Mouse (Mus musculus): ENCODE results near the gene Misp. TPM values are rescaled to one million over a fixed set of nuclear protein-coding genes. Genes with fewer than 3 reads are reported as not detected.

Gene Misp
- polyA plus RNA-seq, 1 experiment = 0.41 TPM

GRCm38 (mm10) chr10:79797326-79797725 lies 23.5 kb upstream of the Misp start:
- WGBS = 30% methylated on average over 15 of the region's 15 CpGs
- Histone ChIP-seq H3K27me3 (ENCODE audit: control insufficient read depth, insufficient read depth, low read length) (no peaks in the 10 kb centered on the region), H3K4me1 (ENCODE audit: control insufficient read depth, insufficient read depth, low read length) (peaks cover 28% of the 10 kb centered on the region), H3K27ac (ENCODE audit: insufficient read depth, low read length) (no peak overlapping the region), H3K4me3 (replicated peaks; ENCODE audit: insufficient read depth, low read depth, low read length) (no peak overlapping the region)
- no peak for TF ChIP-seq POLR2A (IDR thresholded peaks at IDR 0.05; ENCODE audit: borderline replicate concordance, insufficient read depth, low read length)
- no peak for TF ChIP-seq CTCF (IDR thresholded peaks at IDR 0.05; ENCODE audit: borderline replicate concordance, insufficient read depth, low read depth, low read length)
- DNase-seq = no peak

- no peak overlapping the region for H3K4me3 ChIP-seq (replicated peaks; ENCODE audit: insufficient read depth, low read depth, low read length)
- H3K27me3 ChIP-seq (ENCODE audit: control insufficient read depth, insufficient read depth, low read length) = no peaks in the 10 kb centered on the region
- TF ChIP-seq POLR2A (IDR thresholded peaks at IDR 0.05; ENCODE audit: borderline replicate concordance, insufficient read depth, low read length) = no peak
- TF ChIP-seq CTCF (IDR thresholded peaks at IDR 0.05; ENCODE audit: borderline replicate concordance, insufficient read depth, low read depth, low read length) = no peak
- peaks cover 29% of the 10 kb centered on the region for H3K4me1 ChIP-seq (ENCODE audit: control insufficient read depth, insufficient read depth, low read length)
- WGBS = 93% methylated on average over 12 of the region's 12 CpGs
- no peak overlapping the region for H3K27ac ChIP-seq (ENCODE audit: insufficient read depth, low read length)
- no peak for DNase-seq
Measured at GRCm38 (mm10) chr10:79798289-79798928, 22.4 kb upstream of the Misp start.

- DNase-seq = no peak
- Histone ChIP-seq H3K27me3 (ENCODE audit: control insufficient read depth, insufficient read depth, low read length) (no peaks in the 10 kb centered on the region), H3K27ac (ENCODE audit: insufficient read depth, low read length) (no peak overlapping the region; the same call in 1 of the 2 replicates), H3K4me3 (replicated peaks; ENCODE audit: insufficient read depth, low read depth, low read length) (no peak overlapping the region), H3K4me1 (ENCODE audit: control insufficient read depth, insufficient read depth, low read length) (peaks cover 40% of the 10 kb centered on the region)
- 24% methylated on average over 11 of the region's 11 CpGs for WGBS
- TF ChIP-seq POLR2A (IDR thresholded peaks at IDR 0.05; ENCODE audit: borderline replicate concordance, insufficient read depth, low read length) (no peak), CTCF (IDR thresholded peaks at IDR 0.05; ENCODE audit: borderline replicate concordance, insufficient read depth, low read depth, low read length) (no peak)
Measured at GRCm38 (mm10) chr10:79800508-79800907, 20.3 kb upstream of the Misp start.

DNA sequence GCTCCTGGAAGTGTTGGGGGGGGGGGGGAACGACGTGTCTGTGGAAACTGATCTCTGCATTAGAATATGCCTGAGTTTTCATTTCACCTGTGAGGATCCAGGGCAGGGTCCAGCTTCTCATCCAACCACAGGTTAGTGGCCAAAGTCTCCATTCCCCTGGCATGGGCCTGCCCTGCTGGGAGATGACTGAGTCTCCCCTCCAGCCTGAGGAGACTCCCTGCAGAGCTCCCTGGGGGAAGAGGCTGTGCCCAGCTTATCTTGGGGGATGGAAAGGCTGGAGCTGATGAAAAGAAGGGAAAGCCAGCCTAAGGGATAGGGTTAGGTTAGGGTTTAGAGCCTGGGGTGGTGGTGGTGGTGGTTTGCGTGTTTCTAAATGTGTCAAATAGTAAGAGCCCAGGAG lies 19.0 kb upstream of the Misp start:
- Histone ChIP-seq H3K4me1 (ENCODE audit: control insufficient read depth, insufficient read depth, low read length) (peaks cover 52% of the 10 kb centered on the region), H3K27me3 (ENCODE audit: control insufficient read depth, insufficient read depth, low read length) (no peaks in the 10 kb centered on the region)
- 30% methylated on average over 3 of the region's 3 CpGs for WGBS

DNA sequence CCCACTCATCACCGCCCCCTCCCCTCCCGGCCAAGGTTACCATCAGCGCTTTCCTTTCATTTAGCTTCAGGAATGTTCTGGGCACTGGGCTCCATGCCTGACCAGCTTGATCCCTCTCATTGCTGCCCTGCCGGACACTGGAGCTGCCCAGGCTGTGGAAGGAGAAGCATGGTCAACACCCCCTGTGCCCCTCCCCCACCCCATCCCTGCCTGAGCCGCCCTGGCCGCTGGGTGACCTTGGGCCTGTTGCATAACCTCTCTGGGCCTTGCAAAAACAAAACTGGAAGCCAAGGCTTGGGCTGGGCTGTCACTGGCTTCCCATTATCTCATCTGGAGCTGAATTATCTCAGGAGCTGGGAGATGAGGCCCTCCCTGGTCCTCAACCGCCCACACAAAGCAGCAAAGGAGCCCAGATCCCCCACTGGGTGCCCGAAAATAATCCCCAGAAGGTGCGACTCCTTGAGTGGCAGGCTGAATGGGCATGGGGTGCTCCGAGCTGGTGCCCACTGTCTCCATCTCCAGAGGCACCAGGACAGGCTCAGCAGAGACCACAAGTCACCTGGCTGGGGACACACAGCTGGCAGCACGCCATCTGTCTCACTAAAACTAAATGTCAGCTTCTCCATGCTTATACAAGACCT lies 18.3 kb upstream of the Misp start:
- WGBS = 21% methylated on average over 11 of the region's 11 CpGs
- peak; percentile 47 to 52 for DNase-seq
- Histone ChIP-seq H3K4me1 (ENCODE audit: control insufficient read depth, insufficient read depth, low read length) (peaks cover 58% of the 10 kb centered on the region), H3K27me3 (ENCODE audit: control insufficient read depth, insufficient read depth, low read length) (no peaks in the 10 kb centered on the region), H3K4me3 (replicated peaks; ENCODE audit: insufficient read depth, low read depth, low read length) (no peak overlapping the region), H3K27ac (ENCODE audit: insufficient read depth, low read length) (peak overlapping the region; percentile 49)
- TF ChIP-seq CTCF (IDR thresholded peaks at IDR 0.05; ENCODE audit: borderline replicate concordance, insufficient read depth, low read depth, low read length) (no peak), POLR2A (IDR thresholded peaks at IDR 0.05; ENCODE audit: borderline replicate concordance, insufficient read depth, low read length) (no peak)

More for the DNA sequence above, 19.0 kb upstream of the Misp start:
- DNase-seq = no peak
- H3K4me3 ChIP-seq (replicated peaks; ENCODE audit: insufficient read depth, low read depth, low read length) = no peak overlapping the region
- TF ChIP-seq POLR2A (IDR thresholded peaks at IDR 0.05; ENCODE audit: borderline replicate concordance, insufficient read depth, low read length) (no peak), CTCF (IDR thresholded peaks at IDR 0.05; ENCODE audit: borderline replicate concordance, insufficient read depth, low read depth, low read length) (no peak)
- H3K27ac ChIP-seq (ENCODE audit: insufficient read depth, low read length) = peak overlapping the region; percentile 49

DNA sequence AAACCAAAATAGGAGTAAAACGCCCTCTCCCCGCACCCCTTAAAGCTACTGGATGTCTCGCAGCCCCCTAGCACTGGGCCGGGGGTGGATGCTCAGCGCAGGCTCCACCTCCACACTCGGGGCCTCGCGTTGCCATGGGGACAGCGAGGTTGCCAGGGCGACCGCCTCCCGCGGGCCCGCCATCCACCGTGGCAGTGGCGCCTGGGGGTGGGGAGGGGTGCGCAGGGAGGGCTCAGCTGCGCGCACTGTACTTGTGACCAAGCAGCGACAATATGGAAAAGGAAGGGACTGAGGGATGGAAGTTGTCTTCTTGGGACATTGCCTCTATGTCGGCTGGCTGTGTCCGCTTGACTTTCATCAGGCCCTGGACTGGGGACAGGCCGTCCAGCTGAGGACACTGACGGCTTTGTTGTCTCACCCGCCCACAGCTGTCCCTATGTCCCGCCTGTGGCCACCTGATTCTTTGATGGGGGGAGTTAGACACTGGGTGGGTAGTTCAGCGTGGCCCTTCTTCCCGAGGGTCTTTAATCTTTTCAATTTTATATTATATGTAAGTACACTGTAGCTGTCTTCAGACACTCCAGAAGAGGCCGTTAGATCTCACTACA lies 17.0 kb upstream of the Misp start:
- Histone ChIP-seq H3K4me3 (replicated peaks; ENCODE audit: insufficient read depth, low read depth, low read length) (peak overlapping the region; percentile 11), H3K27ac (ENCODE audit: insufficient read depth, low read length) (peak overlapping the region; percentile 66; the same call in 1 of the 2 replicates), H3K27me3 (ENCODE audit: control insufficient read depth, insufficient read depth, low read length) (no peaks in the 10 kb centered on the region), H3K4me1 (ENCODE audit: control insufficient read depth, insufficient read depth, low read length) (peaks cover 68% of the 10 kb centered on the region)
- peak; percentile 70 for DNase-seq
- TF ChIP-seq CTCF (IDR thresholded peaks at IDR 0.05; ENCODE audit: borderline replicate concordance, insufficient read depth, low read depth, low read length) (no peak), POLR2A (IDR thresholded peaks at IDR 0.05; ENCODE audit: borderline replicate concordance, insufficient read depth, low read length) (no peak)
- 14% methylated on average over 29 of the region's 29 CpGs for WGBS

GRCm38 (mm10) chr10:79805636-79806035 lies 15.2 kb upstream of the Misp start:
- H3K27me3 ChIP-seq (ENCODE audit: control insufficient read depth, insufficient read depth, low read length) = no peaks in the 10 kb centered on the region
- H3K4me3 ChIP-seq (replicated peaks; ENCODE audit: insufficient read depth, low read depth, low read length) = no peak overlapping the region
- peak overlapping the region; percentile 40; the same call in 1 of the 2 replicates for H3K27ac ChIP-seq (ENCODE audit: insufficient read depth, low read length)
- peaks cover 62% of the 10 kb centered on the region for H3K4me1 ChIP-seq (ENCODE audit: control insufficient read depth, insufficient read depth, low read length)
- DNase-seq = no peak
- TF ChIP-seq POLR2A (IDR thresholded peaks at IDR 0.05; ENCODE audit: borderline replicate concordance, insufficient read depth, low read length) (no peak), CTCF (IDR thresholded peaks at IDR 0.05; ENCODE audit: borderline replicate concordance, insufficient read depth, low read depth, low read length) (no peak)
- WGBS = 51% methylated on average over 11 of the region's 11 CpGs

All from cerebellum, adult 2 months (tissue).